Mouse (Mus musculus) ES-E14 (cell line): ENCODE measurements around the gene Fibp.

Experiments used
- CHD2 ChIP-seq: IDR thresholded peaks from 2 replicates; pipeline ENCODE4 v1.6.1; 2014; ENCODE audit warnings: mild to moderate bottlenecking, low read depth, low read length, inconsistent platforms
- HCFC1 ChIP-seq: IDR thresholded peaks from 2 replicates; pipeline ENCODE4 v1.6.1; 2012; ENCODE audit warnings: low read length, inconsistent platforms, borderline replicate concordance; ENCODE audit not compliant: insufficient read depth
- MAFK ChIP-seq: IDR thresholded peaks from 2 replicates; pipeline ENCODE4 v1.6.1; 2014; ENCODE audit warnings: mild to moderate bottlenecking, low read depth, low read length, inconsistent platforms; ENCODE audit not compliant: insufficient read depth
- ZC3H11A ChIP-seq: IDR thresholded peaks from 2 replicates; pipeline ENCODE4 v1.6.1; 2012; ENCODE audit warnings: low read depth, mild to moderate bottlenecking, inconsistent platforms, low read length, borderline replicate concordance
- ZNF384 ChIP-seq: IDR thresholded peaks from 2 replicates; pipeline ENCODE4 v1.6.1; 2012; ENCODE audit warnings: low read depth, low read length, inconsistent platforms

DNA sequence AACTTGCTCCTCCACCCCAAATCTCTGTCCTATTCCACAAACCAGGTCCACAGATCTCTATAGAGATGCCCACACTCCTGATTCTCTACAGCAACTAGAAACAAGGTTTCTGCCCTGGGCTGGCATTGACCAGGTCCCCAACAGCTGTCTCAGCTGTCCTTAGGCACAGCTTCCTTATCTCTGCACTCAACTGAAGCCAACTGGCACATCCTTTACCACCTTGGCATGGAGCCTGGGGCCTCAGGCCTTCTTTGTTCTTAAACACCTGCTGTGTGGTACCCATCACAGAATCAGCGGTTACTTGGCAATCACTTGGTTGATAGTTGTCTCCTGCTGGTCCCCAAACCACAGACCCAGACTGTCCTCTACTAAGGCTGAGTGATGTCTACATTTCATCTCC lies 30.0 kb upstream of the Fibp start:
- TF ChIP-seq CHD2 (no peak), ZNF384 (no peak), HCFC1 (no peak), ZC3H11A (no peak), MAFK (no peak)
